Mouse (Mus musculus) neural tube, embryonic 10.5 days (tissue): ENCODE results near the gene Ly6g6e.

Experiments
- DNase-seq: peaks from one replicate; pipeline ENCODE4 v3.0.0-alpha.2; 2017; ENCODE audit warnings: low spot score; ENCODE audit errors: extremely low spot score

The Ly6g6e gene

DNA sequence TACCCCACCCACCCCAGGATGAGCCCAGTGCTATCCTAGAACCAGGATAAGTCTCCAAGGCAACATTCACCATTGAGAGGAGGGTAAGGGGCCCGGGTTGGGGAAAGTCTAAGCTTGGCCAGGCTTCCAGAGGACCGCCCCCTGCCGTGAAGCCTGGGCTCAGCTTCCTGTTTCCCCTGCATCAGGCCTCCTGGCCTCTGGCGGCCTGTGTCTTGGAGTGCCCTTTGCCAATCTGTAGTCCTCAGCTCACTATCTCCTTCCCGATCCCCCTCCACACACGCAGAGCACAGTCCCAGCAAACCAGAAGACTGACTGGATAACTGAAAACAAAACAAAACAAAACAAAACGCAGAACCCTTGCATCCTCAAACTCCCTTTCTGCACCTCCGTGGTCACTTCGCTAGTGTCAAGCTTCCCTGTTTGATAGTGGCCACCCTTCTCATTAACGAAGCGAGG, 27.1 kb upstream of the Ly6g6e start, which contains the start of gene Clic1:
Gene Clic1, plus strand, starts transcription at position 406 of the 456 bp plus-strand sequence.
- DNase-seq = peak; percentile 79

GRCm38 (mm10) chr17:35050126-35050750, 26.5 kb upstream of the Ly6g6e start:
- DNase-seq = peak; percentile 75

DNA sequence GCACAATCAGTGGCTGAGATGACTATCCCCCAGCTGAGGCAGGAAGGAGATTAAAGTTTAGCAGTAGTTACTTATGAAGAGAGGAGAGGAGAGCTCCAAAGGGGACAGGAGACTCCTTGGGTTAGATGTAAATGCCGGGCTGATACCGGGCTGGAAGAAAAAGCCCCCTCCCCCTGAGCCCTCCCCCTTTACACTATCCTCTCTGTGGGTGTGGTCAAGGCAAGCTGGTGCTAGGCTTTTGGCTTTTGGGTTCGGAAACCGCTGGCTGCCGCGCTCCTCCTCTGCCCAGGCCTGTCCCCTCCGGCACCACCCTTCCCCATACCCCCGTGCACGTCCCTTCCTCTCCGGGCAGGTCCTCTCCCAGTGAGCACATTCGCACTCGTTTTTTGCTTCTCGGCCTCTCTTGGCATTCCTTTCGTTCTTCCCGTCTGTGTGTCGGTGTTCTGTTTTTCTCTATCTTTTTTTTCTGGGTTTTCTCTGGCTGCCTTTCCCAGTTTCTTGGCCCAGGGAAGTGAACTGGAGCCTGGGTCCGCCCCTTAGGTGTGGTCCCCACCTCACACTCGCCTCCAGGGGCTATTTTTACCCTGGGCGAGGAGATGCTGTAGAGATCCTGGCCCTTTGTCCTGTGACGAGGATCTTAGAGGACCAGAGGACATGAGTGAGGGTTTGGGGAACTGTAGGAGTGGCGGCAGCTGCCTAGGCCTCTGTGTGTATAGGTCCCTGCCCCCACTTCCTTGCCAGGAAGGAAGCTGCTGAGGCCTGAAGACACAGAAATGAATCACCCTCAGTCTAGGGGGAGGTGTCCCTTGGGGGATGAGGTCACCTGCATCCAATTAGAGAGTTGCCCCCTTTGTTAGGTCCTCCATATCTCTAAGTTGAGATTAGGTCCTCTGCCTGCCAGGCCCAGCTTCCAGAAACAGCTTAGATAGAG, 25.3 kb upstream of the Ly6g6e start:
- DNase-seq = peak; percentile 76

DNA sequence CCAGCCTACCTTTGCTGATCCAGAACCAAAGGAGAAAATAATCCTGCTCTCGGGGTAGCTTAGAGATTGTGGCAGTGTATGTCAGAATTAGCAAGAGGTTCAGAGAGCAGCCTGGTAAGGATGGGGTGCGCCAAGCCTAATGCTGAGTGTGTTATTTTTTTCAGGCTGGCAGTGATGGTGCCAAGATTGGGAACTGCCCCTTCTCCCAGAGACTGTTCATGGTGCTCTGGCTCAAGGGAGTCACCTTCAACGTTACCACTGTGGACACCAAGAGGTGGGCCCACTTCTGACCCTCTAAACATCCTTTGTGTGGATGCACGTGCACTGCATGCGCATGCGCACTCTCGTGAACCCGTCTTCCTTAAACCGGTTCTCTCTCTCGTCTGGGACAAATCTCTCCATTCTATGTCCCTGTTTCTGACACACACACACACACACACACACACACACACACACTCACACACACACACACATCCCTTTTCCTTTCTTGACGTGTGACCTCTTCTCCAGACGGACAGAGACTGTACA, 24.4 kb upstream of the Ly6g6e start:
- no peak for DNase-seq

- no peak for DNase-seq
Measured at GRCm38 (mm10) chr17:35055691-35056495, 20.8 kb upstream of the Ly6g6e start.

- no peak for DNase-seq
Measured at GRCm38 (mm10) chr17:35057090-35057489, 19.6 kb upstream of the Ly6g6e start.

DNA sequence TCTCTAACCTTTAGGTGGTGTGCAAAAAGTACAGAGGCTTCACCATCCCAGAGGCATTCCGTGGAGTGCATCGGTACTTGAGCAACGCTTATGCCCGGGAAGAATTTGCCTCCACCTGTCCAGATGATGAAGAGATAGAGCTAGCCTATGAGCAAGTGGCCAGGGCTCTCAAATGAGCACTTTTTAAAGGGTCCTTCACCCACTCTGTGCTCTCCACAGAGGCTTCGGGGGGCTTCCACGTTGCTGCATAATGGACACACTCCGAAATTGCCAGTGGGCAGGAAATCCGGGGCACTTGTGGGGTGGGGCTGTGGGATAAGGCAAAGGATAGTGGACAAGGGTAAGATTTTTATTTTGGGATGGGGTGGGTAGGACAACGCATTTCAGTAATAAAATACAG, 18.4 kb upstream of the Ly6g6e start:
- DNase-seq = no peak

- peak; percentile 94 for DNase-seq
Measured at GRCm38 (mm10) chr17:35058911-35059892, 17.5 kb upstream of the Ly6g6e start, which contains the start of gene Ddah2. Gene Ddah2 (plus strand): TSS chr17:35059035.

DNA sequence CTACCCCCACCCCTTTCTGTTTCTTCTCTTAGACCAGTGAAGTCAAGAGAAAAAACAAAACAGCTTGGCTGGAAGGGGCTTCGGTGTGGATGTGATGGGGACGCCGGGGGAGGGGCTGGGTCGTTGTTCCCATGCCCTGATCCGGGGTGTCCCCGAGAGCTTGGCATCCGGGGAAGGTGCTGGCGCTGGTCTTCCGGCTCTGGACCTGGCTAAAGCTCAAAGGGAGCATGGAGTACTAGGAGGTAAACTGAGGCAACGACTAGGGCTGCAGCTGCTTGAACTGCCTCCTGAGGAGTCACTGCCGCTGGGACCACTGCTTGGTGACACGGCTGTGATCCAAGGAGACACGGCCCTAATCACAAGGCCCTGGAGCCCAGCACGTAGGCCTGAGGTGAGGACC, 16.6 kb upstream of the Ly6g6e start:
- no peak for DNase-seq

GRCm38 (mm10) chr17:35060737-35061297, 15.9 kb upstream of the Ly6g6e start:
- no peak for DNase-seq

- DNase-seq = no peak
Measured at GRCm38 (mm10) chr17:35061299-35061698, 15.4 kb upstream of the Ly6g6e start.

- DNase-seq = no peak
Measured at GRCm38 (mm10) chr17:35063466-35063865, 13.2 kb upstream of the Ly6g6e start.

GRCm38 (mm10) chr17:35064378-35064877, 12.3 kb upstream of the Ly6g6e start:
- DNase-seq = no peak

DNA sequence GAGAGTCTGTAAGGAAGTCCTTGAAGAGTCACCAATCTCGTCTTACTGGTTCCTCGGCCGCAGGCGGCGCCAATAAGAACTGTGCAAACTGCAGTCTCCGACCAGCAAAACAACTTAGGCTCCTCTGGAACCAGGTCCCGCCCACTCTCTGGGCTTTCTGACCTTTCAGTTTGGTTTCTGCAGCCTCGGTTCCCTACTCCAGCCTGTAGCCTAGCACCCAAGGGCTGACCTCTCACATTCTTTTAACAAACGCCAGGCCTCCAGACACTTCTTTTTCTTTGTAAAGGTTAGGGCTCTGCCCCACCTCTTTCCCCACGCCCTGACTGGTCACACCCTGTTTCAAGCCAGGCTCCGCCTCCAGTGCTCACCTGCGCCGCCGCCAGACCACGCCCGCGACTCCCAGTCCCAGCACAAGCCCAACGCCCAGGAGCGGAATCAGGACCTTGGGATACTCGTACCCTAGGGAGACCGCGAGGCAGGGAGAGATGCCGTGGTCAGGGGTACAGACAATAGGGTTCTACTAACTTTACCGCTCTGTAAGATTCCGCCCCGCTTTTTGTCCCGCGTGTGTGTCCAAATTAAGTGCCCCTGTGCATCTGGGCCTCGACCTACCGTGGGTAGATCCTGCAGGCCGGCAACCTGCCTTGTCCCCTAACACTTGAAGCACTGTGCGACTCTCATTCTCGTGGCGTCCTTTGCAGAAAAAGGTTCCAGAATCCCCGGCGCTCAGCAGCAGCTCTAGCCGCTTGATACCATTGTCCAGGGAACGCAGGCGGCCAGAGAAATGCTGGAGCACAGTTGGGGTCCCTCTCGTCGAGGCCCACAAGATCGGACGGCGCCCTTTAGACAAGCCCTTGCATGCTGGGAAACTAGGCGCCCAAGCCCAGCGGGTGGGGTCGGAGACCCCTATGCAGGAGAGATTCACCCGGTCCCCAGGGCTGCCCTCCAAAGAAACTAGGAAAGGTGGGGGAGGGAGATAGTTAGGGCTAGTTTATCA, 11.5 kb upstream of the Ly6g6e start, which contains the start of gene Ly6g6c:
Gene Ly6g6c, plus strand, starts transcription at position 438 of the 997 bp plus-strand sequence.
- peak; percentile 58 for DNase-seq

- DNase-seq = no peak
Measured at GRCm38 (mm10) chr17:35066084-35066483, 10.6 kb upstream of the Ly6g6e start, which contains the start of gene Mpig6b. Gene Mpig6b (minus strand): TSS chr17:35066184.

DNA sequence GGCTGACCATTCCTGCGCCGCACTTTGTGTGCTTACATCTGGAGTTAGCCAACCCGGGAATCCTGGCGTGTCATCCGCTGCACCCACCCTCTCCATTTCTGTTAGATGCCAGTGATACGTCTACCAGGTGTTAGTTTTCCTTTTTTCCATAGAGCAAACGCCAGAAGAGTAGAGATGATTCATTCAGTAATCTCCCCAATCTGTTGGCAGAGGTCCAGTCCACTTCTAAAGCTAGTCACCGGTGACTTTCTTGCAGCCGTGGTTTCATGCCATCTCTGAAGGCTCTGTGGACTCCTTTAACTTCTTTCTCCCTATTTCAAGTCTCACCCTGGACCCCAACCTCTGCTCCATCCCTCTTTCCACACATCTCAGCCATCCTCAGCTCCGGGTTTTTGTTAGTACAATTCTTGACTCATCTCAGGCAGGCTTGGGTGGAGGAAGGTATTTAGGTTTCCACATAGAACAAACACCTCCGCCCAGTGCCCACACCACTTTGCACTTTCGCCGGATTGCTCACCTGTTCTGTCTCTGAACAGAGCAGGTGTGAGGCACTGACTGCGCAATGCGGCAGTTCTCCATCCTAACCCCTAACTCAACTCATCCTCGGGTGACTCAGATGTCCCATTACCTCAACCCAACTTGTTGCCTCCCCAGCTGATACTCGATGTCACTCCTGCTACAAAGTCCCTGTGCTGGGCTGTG, 8.3 kb upstream of the Ly6g6e start:
- no peak for DNase-seq

GRCm38 (mm10) chr17:35070556-35071229, 6.0 kb upstream of the Ly6g6e start:
- no peak for DNase-seq
